Mouse (Mus musculus): ENCODE data around the gene Sec24a.

GRCm38 (mm10) chr11:51656798-51657521 lies 106.5 kb downstream of the Sec24a start:
- TF ChIP-seq ZC3H11A (IDR thresholded peaks at IDR 0.05; ENCODE audit: borderline replicate concordance, low read depth, low read length) (no peak), HCFC1 (IDR thresholded peaks at IDR 0.05; ENCODE audit: borderline replicate concordance, insufficient read depth, low read length) (no peak), CHD2 (IDR thresholded peaks at IDR 0.05; ENCODE audit: low read depth, low read length) (no peak), MAFK (IDR thresholded peaks at IDR 0.05; ENCODE audit: insufficient read depth, low read depth, low read length) (no peak), ZNF384 (IDR thresholded peaks at IDR 0.05; ENCODE audit: low read depth, low read length) (no peak)
